Mouse (Mus musculus) liver, embryonic 12.5 days (tissue): Measurements from ENCODE around the gene Gm5475. TPM values are rescaled to one million over a fixed set of nuclear protein-coding genes. Genes with fewer than 3 reads are reported as not detected.
"Not testable (repeated sequence)": the region's sequence is repeated elsewhere in the genome, so short reads cannot be mapped to it uniquely, and the experiment has no call there.

ENCODE experiments used
- ATAC-seq: fragments of 200-750 bp; cut with Nextera tagmentation; 2 replicates; pipeline ENCODE4 v1.8.0; 2017; ENCODE audit warnings: moderate number of reproducible peaks, mild to moderate bottlenecking, moderate library complexity
- H3K27ac ChIP-seq: fragments of 300-500 bp; sonication (generic); 2 replicates; pipeline ENCODE4 v1.5.1; 2016; ENCODE audit warnings: mild to moderate bottlenecking
- H3K27me3 ChIP-seq: fragments of 300-500 bp; sonication (generic); replicated peaks from 2 replicates; pipeline ENCODE4 v1.6.1; 2016; ENCODE audit warnings: mild to moderate bottlenecking, moderate library complexity
- H3K36me3 ChIP-seq: fragments of 300-500 bp; sonication (generic); 2 replicates; pipeline ENCODE4 v1.6.1; 2016; ENCODE audit warnings: mild to moderate bottlenecking, moderate library complexity
- H3K4me1 ChIP-seq: fragments of 300-500 bp; sonication (generic); 2 replicates; pipeline ENCODE4 v1.6.1; 2016
- H3K4me2 ChIP-seq: fragments of 300-500 bp; sonication (generic); 2 replicates; pipeline ENCODE4 v1.6.1; 2016; ENCODE audit warnings: mild to moderate bottlenecking, moderate library complexity
- H3K4me3 ChIP-seq: fragments of 300-500 bp; sonication (generic); 2 replicates; pipeline ENCODE4 v1.5.1; 2016; ENCODE audit warnings: mild to moderate bottlenecking, moderate library complexity
- H3K9ac ChIP-seq: fragments of 300-500 bp; sonication (generic); 2 replicates; pipeline ENCODE4 v1.6.1; 2016; ENCODE audit warnings: mild to moderate bottlenecking, moderate library complexity
- H3K9me3 ChIP-seq: fragments of 300-500 bp; sonication (generic); replicated peaks from 2 replicates; pipeline ENCODE4 v1.6.1; 2016; ENCODE audit warnings: mild to moderate bottlenecking, moderate library complexity
- WGBS: fragments of 180-500 bp; shearing (Covaris S2); methylation state at CpG from one replicate; pipeline ENCODE4 v1.1.7; 2016; ENCODE audit not compliant: insufficient replicate concordance; 5-methylcytosine and 5-hydroxymethylcytosine counted together
- polyA plus RNA-seq: library from polyadenylated mRNA; unstranded; fragments of >200 nt; fragmentation: Nextera tagmentation; extraction: Ambion mirVana; gene quantifications from 2 replicates; pipeline ENCODE4 v1.2.1, GENCODE M21; 2016

The Gm5475 gene
- 0.06 and 0.08 TPM in 2 replicates for polyA plus RNA-seq

GRCm38 (mm10) chr15:100421758-100422197, at the start of gene Gm5475:
TSS of gene Gm5475 (plus strand) at chr15:100422147.
- not testable (repeated sequence) for H3K9me3 ChIP-seq, ATAC-seq
- Histone ChIP-seq H3K4me2 (peak within 1 kb of the TSS; percentile 98), H3K27me3 (peaks cover 31% of the 10 kb centered on the region), H3K36me3 (peaks cover 14% of the 10 kb centered on the region), H3K27ac (peak within 1 kb of the TSS; percentile 99), H3K4me1 (peaks cover 67% of the 10 kb centered on the region), H3K9ac (peak within 1 kb of the TSS; percentile 99), H3K4me3 (peak within 1 kb of the TSS; percentile 97)
- 16% methylated on average over 3 of the region's 3 CpGs for WGBS

GRCm38 (mm10) chr15:100375066-100375465, 46.9 kb upstream of the Gm5475 start:
- no peak overlapping the region for H3K27ac ChIP-seq
- no peaks in the 10 kb centered on the region; the same call in 1 of the 2 replicates for H3K4me1 ChIP-seq
- no peak for ATAC-seq
- WGBS, result 25% methylated on average over 5 of the region's 5 CpGs
- H3K27me3 ChIP-seq, result no peaks in the 10 kb centered on the region
- no peaks in the 10 kb centered on the region for H3K9me3 ChIP-seq
- H3K4me2 ChIP-seq, result no peak overlapping the region
- no peak overlapping the region for H3K9ac ChIP-seq
- no peaks in the 10 kb centered on the region for H3K36me3 ChIP-seq
- H3K4me3 ChIP-seq, result no peak overlapping the region

- H3K4me1 ChIP-seq, H3K4me3 ChIP-seq, H3K36me3 ChIP-seq, H3K9ac ChIP-seq, H3K4me2 ChIP-seq, H3K27ac ChIP-seq, H3K9me3 ChIP-seq: not testable (repeated sequence)
- 13% methylated on average over 4 of the region's 9 CpGs for WGBS
- peaks cover 15% of the 10 kb centered on the region; the same call in 1 of the 2 replicates for H3K27me3 ChIP-seq
- ATAC-seq, result 0 out of 2 replicates have a peak, but pooled peaks have one; percentile 18
These were observed 44.0 kb upstream of the Gm5475 start for GRCm38 (mm10) chr15:100377847-100378505.

GRCm38 (mm10) chr15:100379658-100380057, 42.3 kb upstream of the Gm5475 start:
- Histone ChIP-seq H3K4me1 (no peaks in the 10 kb centered on the region; the same call in 1 of the 2 replicates), H3K36me3 (no peaks in the 10 kb centered on the region), H3K27me3 (peaks cover 16% of the 10 kb centered on the region; the same call in 1 of the 2 replicates), H3K4me2 (no peak overlapping the region), H3K4me3 (no peak overlapping the region), H3K9ac (no peak overlapping the region), H3K9me3 (no peaks in the 10 kb centered on the region), H3K27ac (no peak overlapping the region)
- ATAC-seq, result no peak
- 67% methylated on average over 8 of the region's 8 CpGs for WGBS

- Histone ChIP-seq H3K27ac (no peak overlapping the region), H3K9ac (no peak overlapping the region), H3K4me3 (no peak overlapping the region), H3K4me2 (no peak overlapping the region), H3K27me3 (peaks cover 16% of the 10 kb centered on the region; the same call in 1 of the 2 replicates), H3K4me1 (no peaks in the 10 kb centered on the region; the same call in 1 of the 2 replicates), H3K9me3 (no peaks in the 10 kb centered on the region), H3K36me3 (no peaks in the 10 kb centered on the region)
- ATAC-seq, result no peak
- 55% methylated on average over 2 of the region's 2 CpGs for WGBS
These were observed 41.8 kb upstream of the Gm5475 start for GRCm38 (mm10) chr15:100380104-100380503.

GRCm38 (mm10) chr15:100385705-100386104, 36.2 kb upstream of the Gm5475 start:
- peaks cover 21% of the 10 kb centered on the region; the same call in 1 of the 2 replicates for H3K36me3 ChIP-seq
- H3K9ac ChIP-seq, result no peak overlapping the region
- H3K4me1 ChIP-seq, result peaks cover 28% of the 10 kb centered on the region
- no peak overlapping the region for H3K27ac ChIP-seq
- no peak for ATAC-seq
- H3K9me3 ChIP-seq, result no peaks in the 10 kb centered on the region
- H3K27me3 ChIP-seq, result peaks cover 16% of the 10 kb centered on the region; the same call in 1 of the 2 replicates
- no peak overlapping the region for H3K4me2 ChIP-seq
- 82% methylated on average over 9 of the region's 9 CpGs for WGBS
- H3K4me3 ChIP-seq, result no peak overlapping the region

GRCm38 (mm10) chr15:100387544-100388223, 34.3 kb upstream of the Gm5475 start:
- H3K9ac ChIP-seq, result no peak overlapping the region
- WGBS, result 86% methylated on average over 17 of the region's 17 CpGs
- H3K27ac ChIP-seq, result peak overlapping the region; percentile 53; the same call in 1 of the 2 replicates
- H3K4me2 ChIP-seq, result no peak overlapping the region
- no peak for ATAC-seq
- H3K4me1 ChIP-seq, result peaks cover 47% of the 10 kb centered on the region
- H3K9me3 ChIP-seq, result no peaks in the 10 kb centered on the region
- peaks cover 30% of the 10 kb centered on the region for H3K36me3 ChIP-seq
- H3K4me3 ChIP-seq, result no peak overlapping the region
- 0 out of 2 replicates have a peak, but pooled peaks cover 4% of the 10 kb centered on the region for H3K27me3 ChIP-seq

GRCm38 (mm10) chr15:100388224-100388835, 33.6 kb upstream of the Gm5475 start:
- Histone ChIP-seq H3K27me3 (no peaks in the 10 kb centered on the region), H3K4me3 (no peak overlapping the region), H3K4me1 (peaks cover 54% of the 10 kb centered on the region), H3K9ac (no peak overlapping the region), H3K36me3 (peaks cover 37% of the 10 kb centered on the region), H3K27ac (no peak overlapping the region; the same call in 1 of the 2 replicates), H3K9me3 (no peaks in the 10 kb centered on the region), H3K4me2 (no peak overlapping the region)
- WGBS, result 80% methylated on average over 16 of the region's 16 CpGs
- ATAC-seq, result no peak

- H3K4me2 ChIP-seq, result no peak overlapping the region
- no peak for ATAC-seq
- H3K36me3 ChIP-seq, result peaks cover 42% of the 10 kb centered on the region
- 79% methylated on average over 9 of the region's 9 CpGs for WGBS
- no peaks in the 10 kb centered on the region for H3K27me3 ChIP-seq
- H3K9ac ChIP-seq, result no peak overlapping the region
- no peaks in the 10 kb centered on the region for H3K9me3 ChIP-seq
- H3K27ac ChIP-seq, result no peak overlapping the region
- H3K4me3 ChIP-seq, result no peak overlapping the region
- H3K4me1 ChIP-seq, result peaks cover 60% of the 10 kb centered on the region
These were observed 33.1 kb upstream of the Gm5475 start for GRCm38 (mm10) chr15:100388886-100389285.

GRCm38 (mm10) chr15:100391066-100391465, 30.9 kb upstream of the Gm5475 start:
- peak overlapping the region; percentile 55 for H3K4me2 ChIP-seq
- no peaks in the 10 kb centered on the region for H3K9me3 ChIP-seq
- peaks cover 62% of the 10 kb centered on the region for H3K4me1 ChIP-seq
- H3K36me3 ChIP-seq, result peaks cover 64% of the 10 kb centered on the region
- peak overlapping the region; percentile 88 for H3K27ac ChIP-seq
- peak overlapping the region; percentile 52 for H3K9ac ChIP-seq
- ATAC-seq, result peak; percentile 58
- 31% methylated on average over 7 of the region's 7 CpGs for WGBS
- no peak overlapping the region for H3K4me3 ChIP-seq
- no peaks in the 10 kb centered on the region for H3K27me3 ChIP-seq

- Histone ChIP-seq H3K27me3 (no peaks in the 10 kb centered on the region), H3K9me3 (no peaks in the 10 kb centered on the region), H3K27ac (peak overlapping the region; percentile 88), H3K4me2 (peak overlapping the region; percentile 55), H3K4me3 (no peak overlapping the region; the same call in 1 of the 2 replicates), H3K9ac (peak overlapping the region; percentile 52), H3K4me1 (peaks cover 62% of the 10 kb centered on the region), H3K36me3 (peaks cover 69% of the 10 kb centered on the region)
- WGBS, result 19% methylated on average over 7 of the region's 7 CpGs
- ATAC-seq, result peak; percentile 91
These were observed 30.3 kb upstream of the Gm5475 start for GRCm38 (mm10) chr15:100391599-100391998.
